Mouse (Mus musculus) CH12.LX (cell line): ENCODE data around the gene Cd163l1.

ENCODE experiments used
- BHLHE40 ChIP-seq: IDR thresholded peaks from 2 replicates; pipeline ENCODE4 v1.6.1; 2011; ENCODE audit warnings: mild to moderate bottlenecking, low read depth, low read length, improper control_type of control experiment
- CTCF ChIP-seq, 2 experiments: IDR thresholded peaks in 1 of 2; conservative IDR thresholded peaks in 1 of 2; 2 replicates each; pipeline ENCODE4 v1.5.1; 2011 to 2012; ENCODE audit warnings: low read depth in 2 of 2, low read length in 2 of 2, improper control_type of control experiment in 1 of 2, inconsistent platforms in 1 of 2, mild to moderate bottlenecking in 1 of 2, moderate library complexity in 1 of 2
- EP300 ChIP-seq: IDR thresholded peaks from 2 replicates; pipeline ENCODE4 v1.6.1; 2011; ENCODE audit warnings: low read length, improper control_type of control experiment
- MEF2A ChIP-seq: IDR thresholded peaks from 2 replicates; pipeline ENCODE4 v1.6.1; 2014; ENCODE audit warnings: low read depth, mild to moderate bottlenecking, inconsistent platforms, low read length, improper control_type of control experiment, borderline replicate concordance
- MXI1 ChIP-seq: IDR thresholded peaks from 2 replicates; pipeline ENCODE4 v1.6.1; 2011; ENCODE audit warnings: mild to moderate bottlenecking, low read depth, low read length, improper control_type of control experiment
- MYC ChIP-seq: IDR thresholded peaks from 2 replicates; pipeline ENCODE4 v1.6.1; 2011; ENCODE audit warnings: low read depth, mild to moderate bottlenecking, improper control_type of control experiment, low read length
- NRF1 ChIP-seq: IDR thresholded peaks from 2 replicates; pipeline ENCODE4 v1.6.1; 2014; ENCODE audit warnings: low read depth, mild to moderate bottlenecking, inconsistent platforms, low read length, improper control_type of control experiment, moderate library complexity
- POLR2A ChIP-seq: IDR thresholded peaks from 2 replicates; pipeline ENCODE4 v1.6.1; 2011; ENCODE audit warnings: low read depth, mild to moderate bottlenecking, improper control_type of control experiment, low read length
- SIN3A ChIP-seq: IDR thresholded peaks from 2 replicates; pipeline ENCODE4 v1.6.1; 2012; ENCODE audit warnings: low read length, improper control_type of control experiment, inconsistent platforms
- TBP ChIP-seq: conservative IDR thresholded peaks from 2 replicates; pipeline ENCODE4 v1.6.1; 2011; ENCODE audit warnings: low read depth, low read length, improper control_type of control experiment
- TCF12 ChIP-seq: IDR thresholded peaks from 2 replicates; pipeline ENCODE4 v1.6.1; 2014; ENCODE audit warnings: low read depth, mild to moderate bottlenecking, inconsistent platforms, low read length, improper control_type of control experiment
- USF2 ChIP-seq: conservative IDR thresholded peaks from 2 replicates; pipeline ENCODE4 v1.6.1; 2011; ENCODE audit warnings: low read depth, low read length, improper control_type of control experiment
- ZMIZ1 ChIP-seq: IDR thresholded peaks from 2 replicates; pipeline ENCODE4 v1.6.1; 2012; ENCODE audit warnings: low read depth, mild to moderate bottlenecking, inconsistent platforms, low read length, improper control_type of control experiment

GRCm38 (mm10) chr7:140217967-140218366 is at the start of gene Cd163l1:
- TF ChIP-seq TBP = no peak
- no peak for TF ChIP-seq POLR2A
- no peak for TF ChIP-seq MXI1
- no peak for TF ChIP-seq CTCF (conservative IDR thresholded peaks at IDR 0.05 in 1 of 2, IDR thresholded peaks at IDR 0.05 in 1 of 2; ENCODE audit: low read depth in 2 of 2, low read length in 2 of 2)
- no peak for TF ChIP-seq TCF12
- no peak for TF ChIP-seq SIN3A
- no peak for TF ChIP-seq ZMIZ1
- TF ChIP-seq MYC = no peak
- no peak for TF ChIP-seq NRF1
- no peak for TF ChIP-seq MEF2A
- TF ChIP-seq EP300 = no peak
- TF ChIP-seq USF2 = no peak
- TF ChIP-seq BHLHE40 = no peak
